Mouse (Mus musculus) urinary bladder, postnatal 36 days (tissue): ENCODE data around the gene E2f6.

Experiments used
- DNase-seq, 2 experiments: peaks; one replicate each; pipeline ENCODE4 v3.0.0; 2022; ENCODE audit warnings: low spot score in 2 of 2, mixed read lengths in 1 of 2

The E2f6 gene

GRCm38 (mm10) chr12:16800259-16800958 lies 10.4 kb upstream of the E2f6 start, which contains the start of gene Greb1:
TSS of gene Greb1 (minus strand) at chr12:16800886.
- no peak for DNase-seq

- DNase-seq: no peak
Observed at GRCm38 (mm10) chr12:16800959-16801315, 9.8 kb upstream of the E2f6 start.

GRCm38 (mm10) chr12:16803237-16803955 lies 7.4 kb upstream of the E2f6 start:
- DNase-seq: no peak

- DNase-seq: no peak
Observed at GRCm38 (mm10) chr12:16803956-16804430, 6.8 kb upstream of the E2f6 start.

- DNase-seq: peak; percentile 59 to 72
Observed at GRCm38 (mm10) chr12:16805511-16805910, 5.3 kb upstream of the E2f6 start.

- peak; percentile 29 to 33 for DNase-seq
Observed at GRCm38 (mm10) chr12:16808045-16808444, 2.7 kb upstream of the E2f6 start.

GRCm38 (mm10) chr12:16811477-16811876 lies 714 bp downstream of the E2f6 start:
- no peak for DNase-seq

GRCm38 (mm10) chr12:16817147-16817546 lies 6.4 kb downstream of the E2f6 start:
- no peak for DNase-seq

- no peak for DNase-seq
Observed at GRCm38 (mm10) chr12:16818513-16818912, 7.8 kb downstream of the E2f6 start.

- DNase-seq: no peak
Observed at GRCm38 (mm10) chr12:16820761-16821160, 10.0 kb downstream of the E2f6 start.

- DNase-seq: no peak
Observed at GRCm38 (mm10) chr12:16822181-16822734, 11.5 kb downstream of the E2f6 start.

GRCm38 (mm10) chr12:16823701-16824100 lies 12.9 kb downstream of the E2f6 start:
- no peak for DNase-seq

- peak in 1 of 2 experiments; percentile 68 for DNase-seq
Observed at GRCm38 (mm10) chr12:16828505-16828904, 17.7 kb downstream of the E2f6 start.

- no peak for DNase-seq
Observed at GRCm38 (mm10) chr12:16829785-16830184, 19.0 kb downstream of the E2f6 start.

- no peak for DNase-seq
Observed at GRCm38 (mm10) chr12:16831071-16831470, 20.3 kb downstream of the E2f6 start.

GRCm38 (mm10) chr12:16834701-16835100 lies 23.9 kb downstream of the E2f6 start:
- no peak for DNase-seq

- no peak for DNase-seq
Observed at GRCm38 (mm10) chr12:16836188-16836587, 25.4 kb downstream of the E2f6 start.

- no peak for DNase-seq
Observed at GRCm38 (mm10) chr12:16837766-16838165, 27.0 kb downstream of the E2f6 start.

GRCm38 (mm10) chr12:16840842-16841782 lies 30.3 kb downstream of the E2f6 start:
- peak; percentile 48 to 64 for DNase-seq

- no peak for DNase-seq
Observed at GRCm38 (mm10) chr12:16844623-16845592, 34.1 kb downstream of the E2f6 start.
